Mouse (Mus musculus): ENCODE measurements at regions not wholly inside any gene's neighbourhood (a gene's known extent, or its start where the extent isn't known, plus 50 kb on each side); places are given as distances from the start of the nearest gene placed in this dataset.

- H3K9ac ChIP-seq (replicated peaks), result no peak overlapping the region
- ATAC-seq (ENCODE audit: insufficient read depth) (no peak), DNase-seq (ENCODE audit: low read depth in 3 of 3, low spot score in 3 of 3) (no peak)
- H3K9me3 ChIP-seq (ENCODE audit: control insufficient read depth, low read length), result no peaks in the 10 kb centered on the region
- WGBS (ENCODE audit: insufficient replicate concordance), result 60% methylated on average over 3 of the region's 3 CpGs
- no peaks in the 10 kb centered on the region for H3K36me3 ChIP-seq (replicated peaks; ENCODE audit: control insufficient read depth, insufficient read depth, low read depth)
- H3K27ac ChIP-seq, result no peak overlapping the region
- TF ChIP-seq EP300 (IDR thresholded peaks at IDR 0.05; ENCODE audit: low read depth) (no peak), CTCF (IDR thresholded peaks at IDR 0.05; ENCODE audit: low read depth) (no peak)
- no peak overlapping the region for H3K4me3 ChIP-seq (ENCODE audit: insufficient read depth in 1 of 2, low read depth in 2 of 2, low read length in 2 of 2)
- no peak overlapping the region for H3K4me2 ChIP-seq (ENCODE audit: low read depth)
- no peaks in the 10 kb centered on the region for H3K27me3 ChIP-seq (ENCODE audit: control insufficient read depth, insufficient read depth, low read length)
- no peaks in the 10 kb centered on the region for H3K4me1 ChIP-seq (replicated peaks; ENCODE audit: control insufficient read depth in 2 of 2, insufficient read depth in 2 of 2, low read length in 1 of 2)
Observed at GRCm38 (mm10) chr10:16681001-16681400, 1042.0 kb upstream of the Cited2 start.

- no peak overlapping the region for H3K27ac ChIP-seq
- no peaks in the 10 kb centered on the region for H3K27me3 ChIP-seq (ENCODE audit: control insufficient read depth, insufficient read depth, low read length)
- no peak overlapping the region for H3K4me2 ChIP-seq (ENCODE audit: low read depth)
- no peak overlapping the region for H3K4me3 ChIP-seq (ENCODE audit: insufficient read depth in 1 of 2, low read depth in 2 of 2, low read length in 2 of 2)
- ATAC-seq (ENCODE audit: insufficient read depth) (no peak), DNase-seq (ENCODE audit: low read depth in 3 of 3, low spot score in 3 of 3) (no peak)
- H3K36me3 ChIP-seq (replicated peaks; ENCODE audit: control insufficient read depth, insufficient read depth, low read depth), result no peaks in the 10 kb centered on the region
- H3K9ac ChIP-seq (replicated peaks), result no peak overlapping the region
- H3K4me1 ChIP-seq (replicated peaks; ENCODE audit: control insufficient read depth in 2 of 2, insufficient read depth in 2 of 2, low read length in 1 of 2), result no peaks in the 10 kb centered on the region
- TF ChIP-seq EP300 (IDR thresholded peaks at IDR 0.05; ENCODE audit: low read depth), result no peak
- no peak for TF ChIP-seq CTCF (IDR thresholded peaks at IDR 0.05; ENCODE audit: low read depth)
- H3K9me3 ChIP-seq (ENCODE audit: control insufficient read depth, low read length), result no peaks in the 10 kb centered on the region
- WGBS (ENCODE audit: insufficient replicate concordance), result 75% methylated on average over 1 of the region's 1 CpGs
Observed at GRCm38 (mm10) chr10:16685352-16685751, 1037.7 kb upstream of the Cited2 start.

GRCm38 (mm10) chr10:16706976-16707375 is 1016.0 kb upstream of the Cited2 start:
- no peak overlapping the region for H3K27ac ChIP-seq
- no peaks in the 10 kb centered on the region for H3K36me3 ChIP-seq (replicated peaks; ENCODE audit: control insufficient read depth, insufficient read depth, low read depth)
- no peak overlapping the region for H3K9ac ChIP-seq (replicated peaks)
- H3K4me1 ChIP-seq (replicated peaks; ENCODE audit: control insufficient read depth in 2 of 2, insufficient read depth in 2 of 2, low read length in 1 of 2), result no peaks in the 10 kb centered on the region
- TF ChIP-seq CTCF (IDR thresholded peaks at IDR 0.05; ENCODE audit: low read depth) (no peak), EP300 (IDR thresholded peaks at IDR 0.05; ENCODE audit: low read depth) (no peak)
- no peak for ATAC-seq (ENCODE audit: insufficient read depth)
- 53% methylated on average over 2 of the region's 2 CpGs for WGBS (ENCODE audit: insufficient replicate concordance)
- no peaks in the 10 kb centered on the region for H3K27me3 ChIP-seq (ENCODE audit: control insufficient read depth, insufficient read depth, low read length)
- no peak overlapping the region for H3K4me3 ChIP-seq (ENCODE audit: insufficient read depth in 1 of 2, low read depth in 2 of 2, low read length in 2 of 2)
- H3K4me2 ChIP-seq (ENCODE audit: low read depth), result no peak overlapping the region
- no peak for DNase-seq (ENCODE audit: low read depth in 3 of 3, low spot score in 3 of 3)
- H3K9me3 ChIP-seq (ENCODE audit: control insufficient read depth, low read length), result no peaks in the 10 kb centered on the region

GRCm38 (mm10) chr10:16713143-16713542 is 1009.9 kb upstream of the Cited2 start:
- Histone ChIP-seq H3K9me3 (ENCODE audit: control insufficient read depth, low read length) (no peaks in the 10 kb centered on the region), H3K9ac (replicated peaks) (no peak overlapping the region), H3K4me1 (replicated peaks; ENCODE audit: control insufficient read depth in 2 of 2, insufficient read depth in 2 of 2, low read length in 1 of 2) (no peaks in the 10 kb centered on the region), H3K27me3 (ENCODE audit: control insufficient read depth, insufficient read depth, low read length) (no peaks in the 10 kb centered on the region), H3K4me2 (ENCODE audit: low read depth) (no peak overlapping the region), H3K36me3 (replicated peaks; ENCODE audit: control insufficient read depth, insufficient read depth, low read depth) (no peaks in the 10 kb centered on the region), H3K27ac (no peak overlapping the region), H3K4me3 (ENCODE audit: insufficient read depth in 1 of 2, low read depth in 2 of 2, low read length in 2 of 2) (no peak overlapping the region)
- no peak for ATAC-seq (ENCODE audit: insufficient read depth)
- DNase-seq (ENCODE audit: low read depth in 3 of 3, low spot score in 3 of 3), result no peak
- 54% methylated on average over 3 of the region's 3 CpGs for WGBS (ENCODE audit: insufficient replicate concordance)
- TF ChIP-seq EP300 (IDR thresholded peaks at IDR 0.05; ENCODE audit: low read depth) (no peak), CTCF (IDR thresholded peaks at IDR 0.05; ENCODE audit: low read depth) (no peak)

- ATAC-seq (ENCODE audit: insufficient read depth) (no peak), DNase-seq (ENCODE audit: low read depth in 3 of 3, low spot score in 3 of 3) (no peak)
- no peaks in the 10 kb centered on the region for H3K36me3 ChIP-seq (replicated peaks; ENCODE audit: control insufficient read depth, insufficient read depth, low read depth)
- H3K27ac ChIP-seq, result no peak overlapping the region
- H3K4me2 ChIP-seq (ENCODE audit: low read depth), result no peak overlapping the region
- no peak overlapping the region for H3K4me3 ChIP-seq (ENCODE audit: insufficient read depth in 1 of 2, low read depth in 2 of 2, low read length in 2 of 2)
- 46% methylated on average over 4 of the region's 4 CpGs for WGBS (ENCODE audit: insufficient replicate concordance)
- no peaks in the 10 kb centered on the region for H3K4me1 ChIP-seq (replicated peaks; ENCODE audit: control insufficient read depth in 2 of 2, insufficient read depth in 2 of 2, low read length in 1 of 2)
- H3K9me3 ChIP-seq (ENCODE audit: control insufficient read depth, low read length), result no peaks in the 10 kb centered on the region
- H3K27me3 ChIP-seq (ENCODE audit: control insufficient read depth, insufficient read depth, low read length), result no peaks in the 10 kb centered on the region
- TF ChIP-seq EP300 (IDR thresholded peaks at IDR 0.05; ENCODE audit: low read depth) (no peak), CTCF (IDR thresholded peaks at IDR 0.05; ENCODE audit: low read depth) (no peak)
- H3K9ac ChIP-seq (replicated peaks), result no peak overlapping the region
Observed at GRCm38 (mm10) chr10:16714065-16714464, 1009.0 kb upstream of the Cited2 start.

Data from liver, embryonic 14.5 days (tissue).